Mouse (Mus musculus) C2C12 (cell line): ENCODE measurements at regions not wholly inside any gene's neighbourhood (a gene's known extent, or its start where the extent isn't known, plus 50 kb on each side); places are given as distances from the start of the nearest gene placed in this dataset.

Experiments
- CEBPB ChIP-seq: IDR thresholded peaks from one replicate; pipeline ENCODE4 v1.6.1; 2011; ENCODE audit warnings: low read depth, mild to moderate bottlenecking, control low read depth, moderate library complexity
- CTCF ChIP-seq: IDR thresholded peaks from one replicate; pipeline ENCODE4 v1.5.1; 2011; ENCODE audit not compliant: control insufficient read depth, insufficient read depth, insufficient read length
- MAX ChIP-seq: IDR thresholded peaks from one replicate; pipeline ENCODE4 v1.6.1; 2011; ENCODE audit warnings: mild to moderate bottlenecking, control low read depth
- MYOD1 ChIP-seq: IDR thresholded peaks from one replicate; pipeline ENCODE4 v1.6.1; 2011; ENCODE audit warnings: low read depth; ENCODE audit not compliant: control insufficient read depth, insufficient read length
- MYOG ChIP-seq: IDR thresholded peaks from one replicate; pipeline ENCODE4 v1.6.1; 2011; ENCODE audit not compliant: control insufficient read depth, insufficient read length; ENCODE audit errors: extremely low read depth
- USF1 ChIP-seq: IDR thresholded peaks from one replicate; pipeline ENCODE4 v1.6.1; 2011; ENCODE audit warnings: low read depth, mild to moderate bottlenecking, control low read depth, moderate library complexity

DNA sequence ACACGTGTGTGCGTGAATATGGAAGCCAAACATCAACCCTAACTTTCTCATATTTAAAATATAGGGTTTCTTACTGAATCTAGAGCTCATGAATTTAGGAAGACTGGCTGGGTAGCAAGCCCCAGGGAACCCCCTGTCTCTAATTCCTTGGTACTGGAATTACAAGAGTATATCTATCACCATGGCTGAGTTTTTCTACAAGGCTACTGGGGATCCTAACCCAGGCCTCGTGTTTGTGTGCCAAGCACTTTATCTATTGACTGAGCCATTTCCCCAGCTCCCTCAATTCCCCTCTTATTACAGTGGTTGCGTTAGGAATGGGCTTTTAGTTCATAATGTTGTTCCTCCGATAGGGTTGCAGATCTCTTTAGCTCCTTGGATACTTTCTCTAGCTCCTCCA, 90.6 kb upstream of the Cpm start:
- TF ChIP-seq CTCF (no peak), MYOD1 (no peak), USF1 (no peak), MAX (no peak), MYOG (no peak), CEBPB (no peak)
